Mouse (Mus musculus): ENCODE data around the gene Sec14l5. TPM values are rescaled to one million over a fixed set of nuclear protein-coding genes. Genes with fewer than 3 reads are reported as not detected.
"Not testable (repeated sequence)": the region's sequence is repeated elsewhere in the genome, so short reads cannot be mapped to it uniquely, and the experiment has no call there.

Sec14l5 gene
- total RNA-seq, 2 experiments from 2014 or later: 1.2 to 1.5 TPM

DNA sequence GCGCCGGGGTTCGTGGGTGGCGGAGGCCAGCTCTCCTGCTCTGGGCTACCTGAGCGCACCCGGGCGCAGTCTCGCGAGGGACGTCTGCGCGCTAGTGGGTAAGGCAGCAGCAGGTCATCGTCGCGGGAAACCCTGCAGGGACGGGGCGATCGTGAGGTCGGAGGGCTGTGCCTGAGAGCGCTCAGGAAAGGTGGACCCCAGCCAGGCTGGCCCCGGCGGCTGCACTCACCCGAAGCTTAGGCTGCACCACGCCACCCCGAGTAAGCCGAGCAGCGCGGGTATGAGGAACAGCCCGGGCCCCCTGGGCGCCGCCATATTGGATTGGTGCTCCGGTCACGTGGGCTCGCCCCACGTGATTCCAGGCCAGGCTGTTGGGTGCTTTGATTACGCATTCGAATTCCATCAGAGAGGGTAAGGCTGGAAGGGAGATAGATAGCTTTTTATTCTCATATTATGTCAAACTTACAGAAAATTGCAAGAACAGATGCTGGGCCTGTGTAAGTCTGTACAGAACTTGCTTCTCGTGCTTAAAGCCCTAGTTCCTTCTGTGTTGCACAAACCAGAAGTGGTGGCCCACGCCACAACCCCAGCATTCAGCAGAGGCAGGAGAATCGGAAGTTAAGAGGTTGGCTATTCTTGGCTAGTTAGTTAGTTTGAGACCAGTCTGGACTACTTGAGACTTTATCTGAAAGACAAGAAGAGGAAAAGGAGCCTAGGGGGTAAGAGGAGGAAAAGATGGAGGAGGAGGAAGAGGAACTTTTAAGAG lies 56.9 kb downstream of the Sec14l5 start, which contains the start of gene Nagpa:
Gene Nagpa, minus strand, starts transcription at position 345 of the 766 bp plus-strand sequence.
- peak; percentile 82 to 88 for DNase-seq (ENCODE audit: low spot score in 2 of 2)
- intact Hi-C loops (cut with DNase I): loop anchor here (2.0 to 5.0 kb wide), 3 partner anchors 41 to 263 kb away; partner anchors contain the start of gene Eef2kmt

DNA sequence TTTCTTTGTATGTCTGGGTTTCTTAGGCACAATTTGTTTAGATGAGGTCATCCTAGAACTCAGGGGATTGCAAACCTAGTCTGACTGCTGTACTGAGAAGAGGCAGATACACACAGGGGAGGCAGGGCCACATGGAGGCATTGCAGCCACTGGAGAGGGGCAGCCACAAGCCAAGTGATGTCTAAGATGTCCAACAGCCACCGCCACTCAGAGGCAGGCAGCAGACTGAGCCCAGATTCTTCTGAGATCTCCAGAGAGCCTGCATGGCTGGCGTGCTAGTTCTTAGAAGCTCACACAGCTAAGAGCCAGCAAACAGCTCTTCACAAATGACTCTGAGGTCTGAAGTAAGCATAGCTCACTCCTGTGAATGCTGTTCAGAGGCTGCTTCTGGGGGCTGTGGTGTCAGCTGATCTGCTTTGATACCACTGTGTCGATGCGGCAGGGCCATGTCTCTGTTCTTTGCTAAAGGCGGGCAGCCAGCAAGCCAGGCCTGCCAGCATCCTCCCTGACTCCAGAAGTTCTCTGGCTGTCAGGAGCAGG lies 58.6 kb downstream of the Sec14l5 start:
- intact Hi-C loops (cut with DNase I): no loop called here
- no peak for DNase-seq (ENCODE audit: low spot score in 2 of 2)

DNA sequence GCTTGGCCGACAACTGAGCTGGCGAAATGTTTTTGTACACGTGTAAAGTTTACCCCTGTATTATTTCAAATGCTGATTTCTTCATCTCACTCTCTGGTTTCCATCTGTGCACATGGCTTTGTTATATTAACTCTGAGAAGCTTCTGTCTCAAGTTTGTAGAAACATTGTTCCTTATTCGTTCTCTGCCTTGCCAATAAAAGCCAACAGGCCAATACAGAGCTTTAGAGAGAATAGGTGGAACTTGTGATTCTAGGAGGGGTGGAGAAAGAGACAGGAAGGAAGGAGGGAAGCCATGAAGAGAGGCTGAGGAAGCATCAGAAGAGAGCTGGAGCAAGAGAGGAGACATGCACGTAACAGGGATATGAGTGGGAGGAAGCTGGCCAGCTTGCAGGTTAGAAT lies 59.1 kb downstream of the Sec14l5 start:
- intact Hi-C loops (cut with DNase I): no loop called here
- no peak for DNase-seq (ENCODE audit: low spot score in 2 of 2)

DNA sequence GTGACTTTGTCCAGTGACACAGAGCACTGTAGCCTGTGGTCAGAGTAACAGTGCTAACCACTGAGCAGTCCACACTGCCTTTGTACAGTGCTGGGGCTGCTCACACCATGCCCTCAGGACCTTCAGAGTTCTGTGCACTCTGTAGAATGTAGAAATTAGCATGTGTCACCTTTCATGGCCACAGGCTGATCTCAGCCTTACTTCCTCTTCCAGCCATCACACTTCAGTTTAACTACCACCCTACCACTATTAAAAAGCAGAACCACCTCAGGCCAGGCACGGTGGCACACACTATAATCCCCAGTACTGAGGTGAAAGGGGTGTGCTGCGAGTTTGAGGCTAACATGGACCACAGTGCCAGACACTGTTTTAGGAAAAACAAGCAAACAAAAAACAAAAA lies 63.5 kb downstream of the Sec14l5 start:
- intact Hi-C loops (cut with DNase I): no loop called here

DNA sequence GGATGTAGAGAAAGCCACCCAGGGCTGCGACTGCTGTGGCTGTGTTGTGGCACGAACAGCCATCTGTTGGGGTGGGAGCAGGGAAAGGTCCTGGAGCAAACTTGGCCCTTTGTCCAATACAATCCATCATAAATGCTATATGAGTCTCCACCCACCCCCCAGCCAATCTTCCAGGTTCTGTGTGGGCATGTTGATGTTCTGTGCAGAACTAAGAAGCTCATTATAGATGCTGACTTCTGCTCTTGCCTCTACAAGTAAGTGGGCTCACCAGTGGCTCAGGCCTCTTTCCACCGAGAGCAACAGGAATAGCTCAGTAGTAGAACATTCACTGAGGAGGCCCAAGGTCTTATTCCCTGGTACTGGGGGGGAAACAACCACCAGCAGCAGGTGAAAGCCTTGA lies 65.2 kb downstream of the Sec14l5 start:
- intact Hi-C loops (cut with DNase I): no loop called here
- no peak for DNase-seq (ENCODE audit: low spot score in 2 of 2)

More for the DNA sequence above, 63.5 kb downstream of the Sec14l5 start:
- no peak for DNase-seq (ENCODE audit: low spot score in 2 of 2)

DNA sequence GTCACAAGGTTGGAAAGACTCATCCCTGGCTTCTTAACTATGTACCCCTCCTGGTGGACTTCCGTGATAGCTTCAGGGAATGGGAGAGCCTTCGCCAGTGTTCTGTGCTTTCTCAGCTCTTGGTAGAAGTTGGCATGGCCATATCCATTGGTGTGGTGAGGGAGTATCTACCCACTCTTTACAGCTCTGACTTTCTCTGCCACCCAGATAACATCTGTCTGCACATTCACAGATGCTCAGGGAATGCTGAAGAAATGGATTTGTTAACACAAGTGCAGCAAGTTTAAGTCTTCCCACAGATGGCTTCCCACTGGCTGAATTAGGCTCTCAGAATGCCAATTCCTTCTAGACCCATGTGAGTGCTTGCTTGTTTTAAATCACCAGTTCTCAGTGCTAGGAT lies 67.2 kb downstream of the Sec14l5 start:
- no peak for DNase-seq (ENCODE audit: low spot score in 2 of 2)
- intact Hi-C loops (cut with DNase I): no loop called here

DNA sequence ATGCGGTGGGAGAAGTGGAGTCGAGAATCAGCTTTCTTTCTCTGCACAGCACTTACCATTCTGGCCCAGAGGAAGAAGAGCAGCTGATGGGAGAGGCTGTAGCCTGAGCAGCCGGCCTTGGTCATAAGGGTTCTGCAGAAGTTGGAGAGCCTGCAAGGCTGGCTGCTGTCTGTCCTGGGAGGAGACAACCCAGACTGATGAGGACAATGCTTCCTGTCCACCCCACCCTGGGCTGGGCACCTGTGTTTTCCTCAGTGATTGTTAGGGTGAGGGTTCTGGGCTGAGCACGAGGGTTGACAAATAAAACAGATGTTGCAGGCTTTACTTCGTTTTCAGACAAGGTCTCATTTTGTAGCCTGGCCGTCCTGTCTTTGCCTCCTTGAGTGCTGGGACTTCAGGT lies 69.8 kb downstream of the Sec14l5 start:
- intact Hi-C loops (cut with DNase I): no loop called here
- no peak for DNase-seq (ENCODE audit: low spot score in 2 of 2)

DNA sequence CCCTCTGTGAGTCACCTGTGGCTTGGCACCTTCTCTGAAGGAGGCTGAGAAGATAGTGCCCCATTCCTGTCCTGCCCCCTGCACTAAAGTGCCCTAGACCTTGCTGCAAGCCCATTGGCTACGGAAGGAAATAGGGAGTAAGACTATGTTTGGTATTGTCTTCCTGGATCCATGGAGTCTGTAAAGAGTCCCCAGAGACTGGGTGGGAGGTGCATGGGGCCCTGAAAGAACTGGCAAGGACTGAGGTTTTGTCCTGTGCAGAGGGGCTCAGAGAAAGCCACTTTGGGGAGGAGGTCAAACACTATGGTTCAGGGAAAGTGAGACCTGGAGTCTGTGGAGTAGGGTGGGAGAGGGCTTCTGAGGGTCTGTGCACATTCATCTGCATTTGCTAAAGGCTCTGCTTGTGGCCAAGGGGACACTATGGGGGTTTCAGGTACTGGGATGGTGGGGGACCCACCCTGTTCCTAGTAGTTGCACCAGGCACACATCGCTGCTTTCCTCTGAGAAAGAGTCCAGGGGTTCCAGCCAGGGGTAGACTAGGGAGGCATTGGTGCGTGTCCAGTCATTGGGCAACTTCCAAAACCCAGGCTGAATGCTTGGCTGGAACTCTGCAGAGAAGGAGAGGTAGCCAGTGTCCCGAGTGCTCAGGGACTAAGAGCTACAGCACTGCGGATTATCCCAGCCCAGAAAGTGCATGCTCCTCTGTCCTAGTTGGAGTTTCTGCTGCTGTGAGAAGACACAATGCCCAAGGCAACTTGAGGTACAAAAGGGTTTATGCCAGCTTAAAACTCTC lies 70.6 kb downstream of the Sec14l5 start:
- intact Hi-C loops (cut with DNase I): no loop called here
- no peak for DNase-seq (ENCODE audit: low spot score in 2 of 2)

DNA sequence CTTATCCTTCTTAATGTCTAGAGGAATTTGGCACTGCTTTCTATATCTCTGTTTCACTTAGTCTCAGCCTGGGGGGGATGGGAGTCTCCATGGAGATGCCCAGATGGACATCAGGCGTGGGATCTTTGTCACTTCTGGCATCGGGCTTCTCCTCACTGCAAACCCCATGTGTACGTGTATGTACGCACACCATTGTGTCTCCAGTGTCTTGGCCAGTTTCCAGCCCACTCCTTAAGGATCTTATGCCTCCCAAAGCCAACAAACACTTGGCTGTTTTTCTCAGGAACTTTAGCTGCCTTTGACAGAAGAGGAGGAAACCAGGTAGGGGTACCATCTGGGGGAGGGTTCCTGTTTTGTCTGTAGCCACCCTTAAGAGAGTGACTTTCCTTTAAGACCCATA lies 74.5 kb downstream of the Sec14l5 start:
- DNase-seq (ENCODE audit: low spot score in 2 of 2): no peak
- intact Hi-C loops (cut with DNase I): no loop called here

DNA sequence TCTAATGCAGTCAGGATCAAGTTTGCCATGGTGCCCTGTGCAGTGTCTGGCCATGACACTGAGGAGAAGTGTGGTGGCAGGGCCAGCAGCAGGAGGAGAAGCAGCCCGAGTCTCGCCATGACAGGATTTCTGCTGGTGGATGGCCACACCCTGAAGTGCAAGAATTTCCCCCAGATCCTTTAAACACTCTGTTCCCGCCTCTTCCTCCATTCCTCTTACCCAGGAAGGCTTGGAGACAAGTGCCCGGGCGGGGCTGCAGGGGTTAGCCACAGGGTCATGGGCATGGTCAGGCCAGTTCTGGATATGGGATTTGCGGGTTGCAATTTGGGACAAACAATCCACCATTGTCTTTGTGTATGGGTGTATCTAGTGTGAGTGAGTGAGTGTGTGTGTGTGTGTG lies 75.2 kb downstream of the Sec14l5 start, which contains the start of gene AU021092:
Gene AU021092, minus strand, starts transcription at position 160 of the 400 bp plus-strand sequence.
- DNase-seq (ENCODE audit: low spot score in 2 of 2): no peak
- intact Hi-C loops (cut with DNase I): no loop called here

DNA sequence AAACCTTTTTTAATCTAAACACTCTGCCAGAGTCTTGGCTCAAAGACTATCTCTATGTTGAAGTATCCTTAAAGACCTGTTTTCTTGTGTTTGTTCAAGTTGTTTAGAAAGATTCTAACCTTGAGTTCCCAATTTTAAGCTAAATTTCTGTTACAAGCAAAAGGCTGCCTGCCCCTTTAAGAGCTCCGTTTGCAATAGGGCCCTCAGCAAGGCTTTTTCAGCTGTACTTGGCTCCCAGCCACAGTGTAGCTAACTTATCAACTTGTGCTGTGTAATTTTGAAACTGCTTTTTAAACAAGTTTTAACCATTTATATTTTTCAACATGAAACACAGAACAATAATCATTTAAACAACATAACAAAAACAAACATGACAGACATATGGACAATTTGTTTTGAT lies 79.6 kb downstream of the Sec14l5 start:
- intact Hi-C loops (cut with DNase I); DNase-seq (ENCODE audit: low spot score in 2 of 2): not testable (repeated sequence)

DNA sequence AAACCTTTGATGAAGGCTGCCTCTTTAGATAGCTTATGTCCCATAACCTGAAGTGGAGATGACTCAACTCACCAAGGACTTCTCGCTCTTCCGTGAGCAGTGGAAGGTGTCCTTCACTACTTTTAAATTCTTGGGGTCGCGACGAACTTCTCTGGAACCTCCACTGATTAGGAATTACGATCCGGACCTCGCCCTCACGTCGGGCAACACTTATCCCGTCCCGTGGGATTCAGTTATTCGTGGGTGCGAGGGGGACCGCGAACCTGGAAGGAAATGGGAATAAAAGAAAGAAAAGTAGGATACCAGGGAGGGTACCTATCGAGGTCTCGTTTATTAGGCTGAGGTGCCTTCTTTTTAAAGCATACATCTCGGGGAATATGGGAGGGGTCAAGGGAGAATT lies 80.6 kb downstream of the Sec14l5 start:
- intact Hi-C loops (cut with DNase I); DNase-seq (ENCODE audit: low spot score in 2 of 2): not testable (repeated sequence)

DNA sequence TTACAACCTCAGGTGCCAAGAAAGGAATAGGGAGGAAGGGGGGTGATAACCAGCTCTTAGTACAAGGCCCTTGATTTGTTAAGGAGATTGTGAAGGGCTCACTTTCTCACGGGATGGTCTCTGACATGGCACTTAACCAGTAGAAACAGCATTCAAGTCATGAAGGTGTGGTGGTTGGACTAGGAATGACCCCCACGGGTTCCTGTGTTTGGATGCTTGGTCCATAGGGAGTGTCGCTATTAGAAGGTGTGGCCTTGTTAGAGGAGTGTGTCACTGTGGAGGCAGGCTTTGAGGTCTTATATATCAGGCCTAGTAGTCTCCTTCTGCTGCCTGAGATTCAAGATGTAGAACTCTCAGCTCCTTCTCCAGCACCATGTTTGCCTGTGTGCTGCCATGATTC lies 81.2 kb downstream of the Sec14l5 start:
- intact Hi-C loops (cut with DNase I); DNase-seq (ENCODE audit: low spot score in 2 of 2): not testable (repeated sequence)

DNA sequence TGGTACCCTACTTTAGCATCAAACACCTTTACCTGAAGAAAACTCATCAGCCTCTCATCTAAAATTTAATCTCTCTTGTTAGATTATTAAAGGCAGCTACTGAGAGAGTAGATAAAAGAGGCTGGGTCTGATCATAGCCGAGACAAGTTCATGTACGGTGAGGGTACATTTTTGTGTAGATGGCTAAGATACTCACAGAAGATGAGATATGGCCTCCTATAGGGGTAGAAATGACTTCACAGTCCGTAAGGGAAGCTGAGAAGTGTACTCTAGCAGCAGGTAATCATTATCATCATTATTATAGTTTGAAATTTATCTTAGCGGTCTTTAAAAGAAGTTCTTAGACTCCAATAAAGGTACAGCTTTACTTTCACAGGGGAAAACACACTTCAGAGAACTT lies 86.1 kb downstream of the Sec14l5 start:
- no peak for DNase-seq (ENCODE audit: low spot score in 2 of 2)
- intact Hi-C loops (cut with DNase I): no loop called here

DNA sequence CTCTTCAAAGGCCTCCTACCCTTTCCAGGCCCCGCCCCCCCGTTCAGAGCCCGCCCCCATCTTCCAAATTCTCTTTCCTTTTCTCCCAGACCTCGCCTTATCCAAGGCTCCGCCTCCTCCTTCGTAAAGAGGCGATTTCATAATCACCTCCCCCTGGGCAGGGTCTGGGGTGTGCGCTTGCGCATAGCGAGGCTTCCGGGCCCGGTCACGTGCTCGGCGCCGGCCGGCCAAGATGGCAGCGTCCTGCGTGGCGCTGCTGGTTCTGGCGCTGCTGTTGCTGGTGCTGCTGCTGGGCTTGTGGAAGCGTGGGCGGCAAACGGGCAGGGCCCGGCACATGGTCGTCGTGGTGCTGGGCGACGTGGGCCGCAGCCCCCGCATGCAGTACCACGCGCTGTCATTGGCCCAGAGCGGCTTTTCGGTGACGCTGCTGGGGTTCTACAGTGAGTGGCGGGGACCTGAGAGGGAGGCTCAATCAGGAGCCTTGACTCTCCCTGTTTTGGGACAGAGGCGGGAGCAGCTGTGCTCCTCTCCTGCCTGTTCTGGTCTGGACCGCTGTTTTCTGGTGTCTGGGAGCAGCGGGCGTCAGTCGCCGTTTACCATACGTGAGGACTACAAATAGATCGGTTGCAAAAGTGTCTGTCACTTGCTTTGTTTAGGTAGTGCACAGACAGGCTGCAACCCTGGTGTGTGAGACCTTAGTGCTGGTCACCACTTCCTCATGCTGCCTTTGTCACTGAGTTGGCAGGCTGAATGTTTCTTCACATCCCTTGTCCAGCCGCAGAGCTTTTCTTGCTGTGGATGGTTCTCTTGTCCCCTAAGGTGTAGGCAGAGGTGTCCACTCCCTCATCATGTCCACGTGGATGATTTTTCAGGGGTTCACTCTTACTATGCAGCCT lies 86.8 kb downstream of the Sec14l5 start, which contains the start of gene Alg1:
Gene Alg1, plus strand, starts transcription at position 204 of the 896 bp plus-strand sequence.
- peak; percentile 95 for DNase-seq (ENCODE audit: low spot score in 2 of 2)
- intact Hi-C loops (cut with DNase I): no loop called here
